Mouse (Mus musculus) kidney, adult 2 months (tissue): Measurements from ENCODE around the gene Ppm1a. TPM values are rescaled to one million over a fixed set of nuclear protein-coding genes. Genes with fewer than 3 reads are reported as not detected.

Experiments used
- DNase-seq: peaks from one replicate; pipeline ENCODE4 v3.0.0; 2021
- H3K27ac ChIP-seq: fragments of 200-500 bp; 2 replicates; pipeline ENCODE4 v1.5.1; 2012; ENCODE audit warnings: low read depth, low read length, control low read depth, inconsistent platforms; ENCODE audit not compliant: insufficient read depth
- H3K27me3 ChIP-seq: fragments of 200-500 bp; replicated peaks from 2 replicates; pipeline ENCODE4 v1.6.1; 2012; ENCODE audit warnings: mild to moderate bottlenecking, moderate library complexity, low read length, inconsistent platforms; ENCODE audit not compliant: control insufficient read depth, insufficient read depth
- H3K36me3 ChIP-seq: fragments of 200-500 bp; 2 replicates; pipeline ENCODE4 v1.6.1; 2012; ENCODE audit warnings: mild to moderate bottlenecking, moderate library complexity, low read length, inconsistent platforms; ENCODE audit not compliant: control insufficient read depth, insufficient read depth
- H3K4me1 ChIP-seq: fragments of 200-500 bp; 2 replicates; pipeline ENCODE4 v1.6.1; 2011; ENCODE audit warnings: low read length; ENCODE audit not compliant: control insufficient read depth, insufficient read depth
- H3K4me3 ChIP-seq: fragments of 200-500 bp; 2 replicates; pipeline ENCODE4 v1.5.1; 2011; ENCODE audit warnings: mild to moderate bottlenecking, low read depth, low read length, control low read depth; ENCODE audit not compliant: insufficient read depth
- CTCF ChIP-seq: fragments of 200-500 bp; conservative IDR thresholded peaks from 2 replicates; pipeline ENCODE4 v1.5.1; 2011; ENCODE audit warnings: low read depth, mild to moderate bottlenecking, control low read depth, low read length, moderate library complexity, mixed read lengths; ENCODE audit not compliant: insufficient read depth, insufficient read length
- POLR2A ChIP-seq: fragments of 200-500 bp; IDR thresholded peaks from one replicate; pipeline ENCODE4 v1.6.1; 2011; ENCODE audit warnings: low read depth, low read length, control low read depth
- WGBS: fragments of 180-500 bp; shearing (Covaris S2); methylation state at CpG from one replicate; pipeline ENCODE4 v1.1.7; 2018; 5-methylcytosine and 5-hydroxymethylcytosine counted together
- polyA plus RNA-seq: library from polyadenylated mRNA; depleted of rRNA; stranded (reverse); fragments of >200 nt; gene quantifications from 2 replicates; pipeline ENCODE4 v1.2.3, GENCODE M21; 2012

Gene Ppm1a
- polyA plus RNA-seq, 1 experiment, result 68.8 TPM

DNA sequence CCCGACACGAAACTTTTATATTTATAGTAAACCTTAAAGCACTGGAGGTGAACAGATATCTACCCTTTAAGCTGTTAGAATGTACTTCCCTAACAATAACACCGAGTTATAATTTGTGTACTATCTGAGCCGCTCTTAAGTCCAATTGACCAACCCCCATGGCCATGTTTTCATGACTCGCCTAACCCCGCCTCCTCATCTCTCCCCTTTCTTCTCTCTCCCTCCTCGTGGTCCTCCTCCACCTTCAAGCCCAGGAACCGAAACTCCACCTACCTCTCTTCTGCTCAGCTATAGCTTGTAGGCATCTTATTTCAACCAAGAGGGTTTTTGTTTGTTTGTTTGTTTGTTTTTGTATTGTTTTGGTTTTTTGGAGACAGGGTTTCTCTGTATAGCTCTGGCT lies 30.2 kb upstream of the Ppm1a start:
- DNase-seq, result no peak
- WGBS, result 88% methylated on average over 8 of the region's 8 CpGs
- H3K4me3 ChIP-seq, result no peak overlapping the region
- H3K27me3 ChIP-seq, result no peaks in the 10 kb centered on the region
- no peak overlapping the region for H3K27ac ChIP-seq
- TF ChIP-seq POLR2A (no peak), CTCF (no peak)
- H3K36me3 ChIP-seq, result no peaks in the 10 kb centered on the region
- no peaks in the 10 kb centered on the region for H3K4me1 ChIP-seq

DNA sequence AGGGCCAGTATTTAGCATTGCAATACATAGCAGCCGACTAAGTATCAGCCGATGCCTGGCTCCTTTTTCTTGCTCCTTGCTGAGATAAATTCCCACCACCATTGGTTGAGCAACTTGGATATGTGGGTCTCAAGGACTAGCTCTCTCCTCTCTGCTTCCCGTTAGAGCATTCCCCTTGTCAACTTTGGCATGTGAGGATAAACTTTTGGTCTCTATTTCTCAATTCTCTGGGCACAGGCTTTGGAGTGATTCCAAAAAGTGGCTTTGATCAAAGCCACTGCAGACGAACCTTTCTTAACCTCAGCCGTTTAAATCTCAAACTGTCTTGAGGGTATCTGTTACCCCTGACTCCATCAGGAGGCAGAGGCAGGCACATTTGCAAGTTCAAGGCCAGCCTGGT lies 29.6 kb upstream of the Ppm1a start:
- no peak for TF ChIP-seq CTCF
- no peak for TF ChIP-seq POLR2A
- no peaks in the 10 kb centered on the region for H3K27me3 ChIP-seq
- no peak overlapping the region for H3K4me3 ChIP-seq
- H3K36me3 ChIP-seq, result no peaks in the 10 kb centered on the region
- DNase-seq, result no peak
- WGBS, result 66% methylated on average over 5 of the region's 5 CpGs
- no peaks in the 10 kb centered on the region for H3K4me1 ChIP-seq
- no peak overlapping the region for H3K27ac ChIP-seq

DNA sequence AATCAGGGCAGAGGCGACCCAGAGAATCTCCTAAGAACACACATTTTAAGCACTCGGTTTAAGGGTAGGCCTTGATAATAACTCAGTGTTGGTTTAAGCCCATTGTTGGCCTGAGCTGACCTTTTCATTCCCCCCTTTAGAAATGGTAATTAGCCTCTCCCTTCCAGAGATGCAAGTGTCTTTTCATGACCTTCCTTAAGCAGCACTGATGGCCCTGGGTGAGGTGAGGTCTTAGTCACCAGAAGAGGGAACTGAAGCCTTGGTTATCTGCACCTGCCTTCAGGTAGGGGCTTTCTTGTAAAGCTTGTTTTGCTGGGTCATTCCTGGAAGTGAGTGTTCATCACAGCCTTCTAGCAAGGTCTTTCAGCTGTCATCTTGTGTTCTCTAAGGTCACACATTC lies 23.1 kb upstream of the Ppm1a start:
- Histone ChIP-seq H3K4me3 (no peak overlapping the region), H3K4me1 (no peaks in the 10 kb centered on the region), H3K27ac (no peak overlapping the region), H3K36me3 (no peaks in the 10 kb centered on the region), H3K27me3 (no peaks in the 10 kb centered on the region)
- TF ChIP-seq POLR2A (no peak), CTCF (no peak)
- 77% methylated on average over 2 of the region's 2 CpGs for WGBS
- no peak for DNase-seq

DNA sequence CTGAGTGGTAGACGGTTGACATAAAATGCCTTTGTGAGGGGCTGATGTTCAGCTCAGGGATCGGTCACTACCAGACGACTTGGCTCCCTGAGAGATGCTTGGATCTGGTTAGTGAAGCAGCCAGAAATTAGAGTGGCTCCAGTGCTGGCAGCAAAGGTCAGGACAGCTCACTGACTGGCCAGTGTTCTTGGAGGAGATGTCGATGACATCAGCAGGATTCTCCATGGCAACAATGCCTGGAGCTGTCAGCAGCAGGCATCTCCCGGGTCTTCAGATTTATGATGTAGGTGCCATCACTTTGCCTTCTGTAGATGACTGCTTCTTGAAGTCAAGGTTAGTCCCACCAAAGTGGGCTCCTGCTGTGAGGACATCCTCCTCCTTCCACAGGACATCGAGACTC lies 16.1 kb upstream of the Ppm1a start:
- Histone ChIP-seq H3K4me1 (no peaks in the 10 kb centered on the region), H3K27ac (no peak overlapping the region), H3K36me3 (no peaks in the 10 kb centered on the region), H3K4me3 (no peak overlapping the region), H3K27me3 (no peaks in the 10 kb centered on the region)
- no peak for TF ChIP-seq CTCF
- 51% methylated on average over 6 of the region's 6 CpGs for WGBS
- DNase-seq, result no peak

DNA sequence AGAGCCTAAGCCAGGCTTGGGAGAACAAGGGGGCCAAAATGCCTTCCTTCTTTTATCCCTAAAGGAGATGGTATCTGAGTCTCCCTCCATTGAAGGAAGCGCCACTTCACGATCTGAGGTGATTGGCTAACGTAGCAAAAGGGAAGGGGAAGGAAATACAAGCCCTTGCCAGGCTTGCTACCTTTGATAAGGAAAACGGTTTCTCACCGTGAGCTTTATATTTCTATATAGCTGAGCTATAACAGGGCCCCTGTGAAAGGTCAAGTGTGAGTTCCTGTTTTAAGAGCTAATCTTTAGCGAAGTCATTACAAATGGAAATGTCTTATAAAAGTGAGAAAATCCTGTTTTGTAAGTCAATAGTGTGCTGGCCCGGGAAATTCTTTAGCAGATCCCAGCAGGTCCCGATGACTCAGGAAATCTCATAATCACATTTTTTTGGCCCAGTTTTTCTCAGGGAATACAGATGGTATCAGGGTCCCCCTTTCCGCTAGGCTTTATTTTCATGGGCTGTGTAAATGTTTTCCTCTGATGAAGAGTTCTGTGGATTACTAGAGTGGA lies 12.4 kb upstream of the Ppm1a start:
- Histone ChIP-seq H3K4me1 (no peaks in the 10 kb centered on the region), H3K36me3 (no peaks in the 10 kb centered on the region), H3K4me3 (no peak overlapping the region), H3K27ac (no peak overlapping the region), H3K27me3 (no peaks in the 10 kb centered on the region)
- TF ChIP-seq POLR2A, result no peak
- TF ChIP-seq CTCF, result no peak
- WGBS, result 56% methylated on average over 9 of the region's 9 CpGs
- no peak for DNase-seq

DNA sequence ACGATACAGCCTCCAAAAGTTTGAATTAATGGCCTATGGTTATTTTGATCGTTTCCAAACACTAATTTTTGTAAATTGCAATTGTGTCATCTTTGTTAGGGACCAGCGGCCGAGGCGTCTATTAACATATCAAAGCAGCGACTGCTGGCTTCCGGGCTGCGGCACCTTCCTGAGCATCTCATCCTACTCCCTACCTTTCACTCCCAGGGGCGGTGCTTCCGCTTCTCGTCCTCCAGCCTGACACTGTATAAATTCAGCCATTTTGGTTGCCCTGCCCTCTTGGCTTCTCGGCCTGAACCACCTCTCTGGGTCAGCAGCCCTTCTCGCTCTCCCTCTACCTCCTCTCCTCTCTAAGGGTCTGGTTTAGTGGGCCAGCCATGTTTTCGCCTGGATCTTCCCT lies 11.8 kb upstream of the Ppm1a start:
- Histone ChIP-seq H3K36me3 (no peaks in the 10 kb centered on the region), H3K4me3 (no peak overlapping the region), H3K4me1 (no peaks in the 10 kb centered on the region), H3K27me3 (no peaks in the 10 kb centered on the region), H3K27ac (no peak overlapping the region)
- no peak for DNase-seq
- TF ChIP-seq CTCF (no peak), POLR2A (no peak)
- WGBS, result 67% methylated on average over 14 of the region's 14 CpGs

DNA sequence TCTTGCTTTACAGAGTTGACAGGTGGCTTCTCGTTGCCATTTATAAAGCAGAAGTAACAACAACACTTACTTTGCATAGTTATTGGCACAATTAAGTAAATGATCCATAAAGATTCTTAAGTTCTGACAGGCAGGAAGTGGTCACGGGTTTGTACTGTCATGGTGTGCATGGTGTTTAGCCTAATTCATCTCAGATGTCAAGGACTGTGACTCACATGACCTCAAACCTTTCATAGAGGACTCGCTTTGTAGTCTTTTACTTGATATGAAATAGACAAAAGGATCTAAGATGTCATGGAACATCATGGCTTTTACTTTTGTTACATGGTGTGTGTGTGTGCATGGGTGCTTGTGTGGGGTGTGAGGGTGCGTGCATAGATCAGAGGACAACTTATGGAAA lies 8.9 kb upstream of the Ppm1a start:
- no peaks in the 10 kb centered on the region for H3K4me1 ChIP-seq
- no peak overlapping the region for H3K27ac ChIP-seq
- H3K4me3 ChIP-seq, result no peak overlapping the region
- no peak for DNase-seq
- 66% methylated on average over 4 of the region's 4 CpGs for WGBS
- H3K27me3 ChIP-seq, result no peaks in the 10 kb centered on the region
- H3K36me3 ChIP-seq, result no peaks in the 10 kb centered on the region
- TF ChIP-seq CTCF, result no peak
- TF ChIP-seq POLR2A, result no peak

DNA sequence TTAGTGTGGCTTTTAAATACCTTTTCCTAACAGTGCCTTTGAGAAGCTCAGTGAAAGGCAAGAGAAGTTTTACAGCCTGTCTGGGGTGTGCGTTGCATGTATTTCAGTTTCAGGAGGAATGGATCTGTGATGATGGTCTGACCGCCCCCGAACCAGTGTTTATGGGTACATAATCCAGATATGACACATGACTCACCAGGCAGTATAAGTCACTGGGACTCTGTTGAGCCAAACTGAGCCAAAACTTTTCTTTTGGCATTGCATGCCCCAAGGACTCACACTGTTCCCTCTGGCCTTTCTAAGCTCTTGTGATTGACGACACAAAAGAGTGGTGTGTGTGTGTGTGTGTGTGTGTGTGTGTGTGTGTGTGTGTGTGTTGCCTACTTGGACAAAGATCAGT lies 8.4 kb upstream of the Ppm1a start:
- Histone ChIP-seq H3K36me3 (no peaks in the 10 kb centered on the region), H3K4me1 (no peaks in the 10 kb centered on the region), H3K27ac (no peak overlapping the region), H3K4me3 (no peak overlapping the region), H3K27me3 (no peaks in the 10 kb centered on the region)
- 86% methylated on average over 4 of the region's 4 CpGs for WGBS
- DNase-seq, result no peak
- TF ChIP-seq POLR2A (no peak), CTCF (no peak)
